Mouse (Mus musculus): ENCODE measurements around the gene Olfr904.
"Not testable (repeated sequence)": the region's sequence is repeated elsewhere in the genome, so short reads cannot be mapped to it uniquely, and the experiment has no call there.

Gene Olfr904

GRCm38 (mm10) chr9:38462844-38463243 is at the start of gene Olfr904:
Olfr904 (plus strand) TSS chr9:38463144.
- no peak for DNase-seq

- not testable (repeated sequence) for DNase-seq
Observed at GRCm38 (mm10) chr9:38413502-38413901, 49.4 kb upstream of the Olfr904 start.

- DNase-seq = no peak
Observed at GRCm38 (mm10) chr9:38423801-38424200, 39.1 kb upstream of the Olfr904 start.

- DNase-seq = no peak
Observed at GRCm38 (mm10) chr9:38427026-38427425, 35.9 kb upstream of the Olfr904 start.

- DNase-seq = no peak
Observed at GRCm38 (mm10) chr9:38429155-38429554, 33.8 kb upstream of the Olfr904 start, which contains the start of gene Olfr901. Olfr901 (plus strand) TSS chr9:38429455.

- no peak for DNase-seq
Observed at GRCm38 (mm10) chr9:38447352-38447751, 15.6 kb upstream of the Olfr904 start, which contains the start of gene Olfr902. Olfr902 (plus strand) TSS chr9:38447652.

GRCm38 (mm10) chr9:38470807-38471206 is 7.9 kb downstream of the Olfr904 start, which contains the start of gene Olfr905:
Olfr905 (plus strand) TSS chr9:38471107.
- no peak for DNase-seq

GRCm38 (mm10) chr9:38486785-38487184 is 23.8 kb downstream of the Olfr904 start, which contains the start of gene Olfr906:
Olfr906 (plus strand) TSS chr9:38487085.
- DNase-seq = no peak

GRCm38 (mm10) chr9:38495501-38495900 is 32.6 kb downstream of the Olfr904 start, which contains the start of gene Olfr907:
Olfr907 (plus strand) TSS chr9:38495801.
- DNase-seq = no peak

- DNase-seq = no peak
Observed at GRCm38 (mm10) chr9:38512353-38512752, 49.4 kb downstream of the Olfr904 start.

Data from thymus, postnatal 4 days (tissue).